Mouse (Mus musculus): ENCODE data around the gene Zfp39. TPM values are rescaled to one million over a fixed set of nuclear protein-coding genes. Genes with fewer than 3 reads are reported as not detected.

Gene Zfp39
- total RNA-seq (2014; rRNA removed) (7.1 and 7.2 TPM in 2 replicates), polyA plus RNA-seq (2015; fragmentation: Nextera tagmentation; extraction: Ambion mirVana) (4.2 and 4.7 TPM in 2 replicates)

- WGBS: under 1% methylated on average over 40 of the region's 40 CpGs
- Histone ChIP-seq H3K27me3 (ENCODE audit: insufficient read depth, low read length) (no peaks in the 10 kb centered on the region), H3K4me1 (ENCODE audit: insufficient read depth, low read length) (peaks cover 9% of the 10 kb centered on the region; the same call in 1 of the 2 replicates), H3K27ac (peak within 1 kb of the TSS; percentile 90), H3K4me3 (ENCODE audit: low read length) (peak within 1 kb of the TSS; percentile 68), H3K36me3 (ENCODE audit: insufficient read depth, low read length) (peaks cover 17% of the 10 kb centered on the region; the same call in 1 of the 2 replicates), H3K9me3 (ENCODE audit: low read length) (no peaks in the 10 kb centered on the region), H3K9ac (replicated peaks; ENCODE audit: low read length) (peak within 1 kb of the TSS; percentile 82), H3K4me2 (ENCODE audit: low read depth, low read length) (peak within 1 kb of the TSS; percentile 79)
- no peak for TF ChIP-seq CTCF (IDR thresholded peaks at IDR 0.05; ENCODE audit: low read depth)
- DNase-seq (ENCODE audit: low spot score) (peak; percentile 96), ATAC-seq (peak; percentile 99)
Observed at GRCm38 (mm10) chr11:58903511-58904409, at the start of gene Zfp39. Gene Zfp39, minus strand, starts transcription at chr11:58904225.

GRCm38 (mm10) chr11:58953351-58954169, 49.5 kb upstream of the Zfp39 start:
- H3K9me3 ChIP-seq (ENCODE audit: low read length): no peaks in the 10 kb centered on the region
- peaks cover 14% of the 10 kb centered on the region for H3K4me1 ChIP-seq (ENCODE audit: insufficient read depth, low read length)
- peak overlapping the region; percentile 89 for H3K4me3 ChIP-seq (ENCODE audit: low read length)
- H3K9ac ChIP-seq (replicated peaks; ENCODE audit: low read length): peak overlapping the region; percentile 90
- no peaks in the 10 kb centered on the region for H3K36me3 ChIP-seq (ENCODE audit: insufficient read depth, low read length)
- peak overlapping the region; percentile 82 for H3K4me2 ChIP-seq (ENCODE audit: low read depth, low read length)
- peak overlapping the region; percentile 99 for H3K27ac ChIP-seq
- ATAC-seq (peak; percentile 0), DNase-seq (ENCODE audit: low spot score) (peak; percentile 78)
- TF ChIP-seq CTCF (IDR thresholded peaks at IDR 0.05; ENCODE audit: low read depth): peak; percentile 22; the same call in 1 of the 2 replicates
- under 1% methylated on average over 33 of the region's 33 CpGs for WGBS
- H3K27me3 ChIP-seq (ENCODE audit: insufficient read depth, low read length): no peaks in the 10 kb centered on the region

GRCm38 (mm10) chr11:58951210-58951609, 47.2 kb upstream of the Zfp39 start:
- Histone ChIP-seq H3K36me3 (ENCODE audit: insufficient read depth, low read length) (no peaks in the 10 kb centered on the region), H3K4me2 (ENCODE audit: low read depth, low read length) (peak overlapping the region; percentile 68), H3K4me1 (ENCODE audit: insufficient read depth, low read length) (no peaks in the 10 kb centered on the region), H3K27ac (peak overlapping the region; percentile 97), H3K9ac (replicated peaks; ENCODE audit: low read length) (no peak overlapping the region), H3K4me3 (ENCODE audit: low read length) (no peak overlapping the region), H3K27me3 (ENCODE audit: insufficient read depth, low read length) (no peaks in the 10 kb centered on the region), H3K9me3 (ENCODE audit: low read length) (no peaks in the 10 kb centered on the region)
- ATAC-seq (no peak), DNase-seq (ENCODE audit: low spot score) (no peak)
- 38% methylated on average over 5 of the region's 5 CpGs for WGBS
- TF ChIP-seq CTCF (IDR thresholded peaks at IDR 0.05; ENCODE audit: low read depth): no peak

- H3K4me2 ChIP-seq (ENCODE audit: low read depth, low read length): peak overlapping the region; percentile 68
- peak overlapping the region; percentile 97 for H3K27ac ChIP-seq
- H3K9ac ChIP-seq (replicated peaks; ENCODE audit: low read length): peak overlapping the region; percentile 80
- no peaks in the 10 kb centered on the region for H3K27me3 ChIP-seq (ENCODE audit: insufficient read depth, low read length)
- TF ChIP-seq CTCF (IDR thresholded peaks at IDR 0.05; ENCODE audit: low read depth): no peak
- DNase-seq (ENCODE audit: low spot score) (peak; percentile 92), ATAC-seq (peak; percentile 62)
- H3K4me1 ChIP-seq (ENCODE audit: insufficient read depth, low read length): no peaks in the 10 kb centered on the region
- WGBS: 4% methylated on average over 20 of the region's 20 CpGs
- peak overlapping the region; percentile 56 for H3K4me3 ChIP-seq (ENCODE audit: low read length)
- H3K36me3 ChIP-seq (ENCODE audit: insufficient read depth, low read length): no peaks in the 10 kb centered on the region
- no peaks in the 10 kb centered on the region for H3K9me3 ChIP-seq (ENCODE audit: low read length)
Observed at GRCm38 (mm10) chr11:58949480-58950431, 45.7 kb upstream of the Zfp39 start.

GRCm38 (mm10) chr11:58948542-58949479, 44.8 kb upstream of the Zfp39 start, which contains the start of gene Hist3h2ba:
Gene Hist3h2ba, plus strand, starts transcription at chr11:58948920.
- peak within 1 kb of the TSS; percentile 80 for H3K9ac ChIP-seq (replicated peaks; ENCODE audit: low read length)
- no peaks in the 10 kb centered on the region for H3K9me3 ChIP-seq (ENCODE audit: low read length)
- no peak for TF ChIP-seq CTCF (IDR thresholded peaks at IDR 0.05; ENCODE audit: low read depth)
- under 1% methylated on average over 42 of the region's 48 CpGs for WGBS
- H3K27me3 ChIP-seq (ENCODE audit: insufficient read depth, low read length): no peaks in the 10 kb centered on the region
- peak within 1 kb of the TSS; percentile 97 for H3K27ac ChIP-seq
- no peaks in the 10 kb centered on the region for H3K36me3 ChIP-seq (ENCODE audit: insufficient read depth, low read length)
- H3K4me3 ChIP-seq (ENCODE audit: low read length): peak within 1 kb of the TSS; percentile 56
- H3K4me1 ChIP-seq (ENCODE audit: insufficient read depth, low read length): no peaks in the 10 kb centered on the region
- ATAC-seq (peak; percentile 92), DNase-seq (ENCODE audit: low spot score) (peak; percentile 94)
- peak within 1 kb of the TSS; percentile 68 for H3K4me2 ChIP-seq (ENCODE audit: low read depth, low read length)
